Mouse (Mus musculus) CH12.LX (cell line): ENCODE data around the gene Glb1.

Experiments
- BHLHE40 ChIP-seq: IDR thresholded peaks from 2 replicates; pipeline ENCODE4 v1.6.1; 2011; ENCODE audit warnings: mild to moderate bottlenecking, low read depth, low read length, improper control_type of control experiment
- HCFC1 ChIP-seq: IDR thresholded peaks from 2 replicates; pipeline ENCODE4 v1.6.1; 2012; ENCODE audit warnings: low read depth, mild to moderate bottlenecking, inconsistent platforms, low read length, improper control_type of control experiment
- NELFE ChIP-seq: IDR thresholded peaks from 2 replicates; pipeline ENCODE4 v1.6.1; 2011; ENCODE audit warnings: low read depth, low read length, improper control_type of control experiment
- NRF1 ChIP-seq: IDR thresholded peaks from 2 replicates; pipeline ENCODE4 v1.6.1; 2014; ENCODE audit warnings: low read depth, mild to moderate bottlenecking, inconsistent platforms, low read length, improper control_type of control experiment, moderate library complexity
- UBTF ChIP-seq: IDR thresholded peaks from 2 replicates; pipeline ENCODE4 v1.6.1; 2012; ENCODE audit warnings: low read depth, mild to moderate bottlenecking, inconsistent platforms, low read length, improper control_type of control experiment, moderate library complexity
- USF1 ChIP-seq: IDR thresholded peaks from 2 replicates; pipeline ENCODE4 v1.6.1; 2014; ENCODE audit warnings: low read depth, mild to moderate bottlenecking, inconsistent platforms, low read length, improper control_type of control experiment

- TF ChIP-seq NELFE (no peak), HCFC1 (no peak), NRF1 (no peak), UBTF (no peak), USF1 (no peak), BHLHE40 (no peak)
Measured at GRCm38 (mm10) chr9:114509785-114510184, 108.9 kb downstream of the Glb1 start.
